Mouse (Mus musculus): ENCODE results near the gene Olfr1233.

Gene Olfr1233
- long read RNA-seq, experiment 1 = 0 reads
- long read RNA-seq, experiment 2 = 0 reads

- intact Hi-C loops (cut with DNase I) = no loop called here
Measured at GRCm38 (mm10) chr2:89342298-89342697, at the start of gene Olfr1233. TSS of gene Olfr1233 (minus strand) at chr2:89342398.

DNA sequence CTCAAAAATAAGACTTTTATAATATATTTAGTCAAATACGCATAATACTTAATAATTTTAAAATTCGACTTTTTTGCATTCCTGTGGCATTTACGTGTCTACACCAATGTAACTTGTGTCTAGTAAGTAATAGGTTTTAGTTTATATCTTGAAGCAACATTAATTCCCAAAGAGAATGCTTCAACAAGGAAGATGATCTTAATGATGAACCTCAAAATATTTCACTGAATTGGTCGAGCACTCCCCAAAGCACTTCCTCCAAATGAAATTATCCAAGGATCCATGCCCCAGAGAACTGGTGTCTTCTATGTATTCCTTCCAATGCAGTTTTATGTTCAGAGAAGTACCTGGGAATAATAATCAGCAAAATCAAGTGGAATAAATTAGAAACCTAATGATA is 22.6 kb upstream of the Olfr1233 start, which contains the start of gene Olfr1234:
TSS of gene Olfr1234 (minus strand) at position 101 of the 400 bp plus-strand sequence.
- intact Hi-C loops (cut with DNase I) = no loop called here

GRCm38 (mm10) chr2:89329575-89329974 is 12.6 kb downstream of the Olfr1233 start, which contains the start of gene Olfr1232:
TSS of gene Olfr1232 (minus strand) at chr2:89329675.
- intact Hi-C loops (cut with DNase I) = no loop called here

DNA sequence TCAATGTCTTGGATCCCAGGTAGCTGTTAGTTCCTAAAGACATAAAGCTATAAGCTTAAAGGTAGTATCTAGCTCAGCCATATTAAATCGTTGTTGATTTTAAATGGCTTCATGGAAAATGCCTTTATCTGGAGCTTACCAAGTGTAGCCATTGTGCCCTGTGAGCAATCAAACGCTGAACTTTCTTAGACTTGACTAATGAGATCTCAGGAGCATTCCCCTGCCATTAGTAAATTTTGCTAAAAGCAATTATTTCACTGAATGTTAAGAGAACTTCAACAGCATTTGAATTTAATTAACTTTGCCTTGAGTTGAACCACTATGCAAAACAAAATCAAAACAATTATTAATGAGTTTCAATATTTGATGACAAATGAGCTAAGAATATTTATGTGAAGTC is 35.2 kb downstream of the Olfr1233 start, which contains the start of gene Olfr1231:
TSS of gene Olfr1231 (minus strand) at position 101 of the 400 bp plus-strand sequence.
- intact Hi-C loops (cut with DNase I) = no loop called here

DNA sequence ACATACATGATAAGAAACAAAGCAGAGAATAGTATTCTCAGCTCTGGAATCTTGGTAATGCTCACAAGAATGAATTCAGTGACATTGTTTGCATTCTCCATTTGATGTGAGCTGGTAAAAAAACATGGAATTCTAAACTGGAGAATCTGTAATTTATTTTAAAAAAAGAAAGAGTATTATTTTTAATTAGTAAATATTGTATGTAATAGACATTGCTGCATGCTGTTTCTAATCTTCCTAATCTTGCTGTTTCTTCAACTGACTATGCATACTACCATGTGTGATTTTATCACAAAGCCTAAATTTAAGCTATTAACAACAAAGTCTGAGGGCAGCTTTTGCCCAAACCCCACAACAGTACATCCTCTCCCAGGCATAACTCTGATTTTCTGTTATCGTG is 45.0 kb downstream of the Olfr1233 start, which contains the start of gene Olfr1230:
TSS of gene Olfr1230 (minus strand) at position 101 of the 400 bp plus-strand sequence.
- intact Hi-C loops (cut with DNase I) = no loop called here

GRCm38 (mm10) chr2:89287914-89288313 is 54.3 kb downstream of the Olfr1233 start, which contains the start of gene Olfr1229:
TSS of gene Olfr1229 (minus strand) at chr2:89288014.
- intact Hi-C loops (cut with DNase I) = no loop called here
